Mouse (Mus musculus) hematopoietic stem cell, adult 5-6 weeks (primary cell): ENCODE data around the gene Osbpl8. TPM values are rescaled to one million over a fixed set of nuclear protein-coding genes. Genes with fewer than 3 reads are reported as not detected.
"Not testable (repeated sequence)": the region's sequence is repeated elsewhere in the genome, so short reads cannot be mapped to it uniquely, and the experiment has no call there.

Source experiments
- ATAC-seq, 2 experiments: fragments of 125-278 bp in 1 of 2; replicated peaks in 1 of 2; 2 replicates each; pipeline ENCODE4 v1.8.0; 2016 to 2017; ENCODE audit warnings: inconsistent platforms in 2 of 2, mild to moderate bottlenecking in 2 of 2, moderate number of reproducible peaks in 2 of 2, low read depth in 1 of 2, moderate TSS enrichment in 1 of 2; ENCODE audit not compliant: low FRiP score in 2 of 2, poor library complexity in 2 of 2, severe bottlenecking in 2 of 2, insufficient read depth in 1 of 2, low TSS enrichment in 1 of 2
- total RNA-seq: library from RNA; stranded (forward); fragments of 172-1452, 232-1000 nt; gene quantifications from 2 replicates; pipeline ENCODE4 v1.2.3, GENCODE M21; 2017

The Osbpl8 gene
- total RNA-seq, 1 experiment from 2014 or later, result 162 TPM

DNA sequence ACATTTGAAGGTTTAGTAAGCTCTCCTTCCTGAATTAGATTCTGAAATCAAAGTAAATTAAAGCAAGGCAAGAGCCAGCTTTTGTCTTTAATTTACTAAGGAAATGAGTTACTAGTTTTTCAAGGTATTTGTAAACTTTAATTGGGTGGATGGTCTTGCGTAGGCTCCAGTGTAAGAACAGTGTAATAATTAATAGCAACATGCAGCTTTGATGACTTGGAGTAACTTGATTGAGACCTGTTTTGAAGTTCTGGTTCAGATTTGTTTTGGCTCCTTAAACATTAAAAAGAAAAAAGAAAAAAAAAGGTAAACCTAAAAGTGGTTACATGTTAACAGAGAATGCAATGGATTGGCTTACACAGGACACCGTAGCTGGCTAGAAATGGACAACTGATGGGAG lies 40.9 kb downstream of the Osbpl8 start:
- ATAC-seq, result no peak

DNA sequence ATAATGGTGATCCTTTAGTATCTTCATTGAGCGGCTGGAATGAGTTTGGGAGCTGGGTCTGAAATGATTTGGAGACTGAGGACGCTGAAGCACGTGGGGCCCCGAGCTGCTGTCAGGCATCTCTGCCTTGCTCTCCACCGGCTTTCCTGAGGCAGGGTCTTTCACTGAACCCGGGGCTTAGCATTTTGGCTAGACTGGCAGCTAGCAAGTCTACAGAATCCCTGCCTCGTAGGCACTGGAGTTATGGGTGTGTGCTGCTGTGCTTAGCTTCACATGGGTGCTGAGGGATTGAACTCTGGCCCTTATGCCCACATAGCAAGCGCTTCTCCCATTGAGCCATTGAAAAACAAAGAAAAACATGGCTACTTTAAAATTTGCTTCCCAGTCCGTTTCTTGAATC lies 42.8 kb downstream of the Osbpl8 start:
- no peak for ATAC-seq

DNA sequence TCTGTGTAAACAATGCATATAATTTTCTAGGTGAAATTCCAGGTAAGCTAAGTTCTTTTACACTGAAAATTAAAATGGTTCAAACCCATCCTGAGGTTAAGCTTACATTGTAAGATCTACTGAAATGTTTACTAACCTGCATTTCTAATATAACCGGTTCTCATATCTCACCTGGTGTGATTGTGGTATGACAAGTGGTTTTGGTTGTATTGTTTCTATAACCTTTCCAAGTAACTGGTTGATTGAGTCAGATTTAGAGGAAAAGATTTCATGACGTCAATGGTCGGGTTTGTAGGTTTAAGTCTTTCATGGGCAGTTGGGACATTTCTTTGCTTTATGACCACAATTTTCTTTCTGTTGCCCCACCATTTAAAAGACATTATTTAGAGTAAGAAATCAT lies 49.5 kb downstream of the Osbpl8 start:
- ATAC-seq, result no peak

DNA sequence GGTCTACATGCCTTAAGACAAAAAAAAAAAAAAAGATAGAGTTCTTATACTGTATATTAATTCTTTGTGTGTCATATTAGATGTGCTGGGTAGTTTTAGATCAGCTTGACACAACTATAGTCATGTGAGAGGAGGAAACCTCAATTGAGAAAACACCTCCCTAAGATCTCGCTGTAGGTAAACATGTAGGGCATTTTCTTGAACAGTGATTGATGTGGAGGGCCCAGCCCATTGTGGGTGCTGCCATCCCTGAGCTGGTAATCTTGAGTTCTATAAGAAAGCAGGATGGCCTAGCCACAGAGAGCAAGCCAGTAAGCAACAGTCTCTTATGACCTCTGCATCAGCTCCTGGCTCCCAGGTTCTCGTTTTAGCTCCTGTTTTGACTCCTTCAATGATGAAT lies 50.1 kb downstream of the Osbpl8 start:
- ATAC-seq, result no peak

DNA sequence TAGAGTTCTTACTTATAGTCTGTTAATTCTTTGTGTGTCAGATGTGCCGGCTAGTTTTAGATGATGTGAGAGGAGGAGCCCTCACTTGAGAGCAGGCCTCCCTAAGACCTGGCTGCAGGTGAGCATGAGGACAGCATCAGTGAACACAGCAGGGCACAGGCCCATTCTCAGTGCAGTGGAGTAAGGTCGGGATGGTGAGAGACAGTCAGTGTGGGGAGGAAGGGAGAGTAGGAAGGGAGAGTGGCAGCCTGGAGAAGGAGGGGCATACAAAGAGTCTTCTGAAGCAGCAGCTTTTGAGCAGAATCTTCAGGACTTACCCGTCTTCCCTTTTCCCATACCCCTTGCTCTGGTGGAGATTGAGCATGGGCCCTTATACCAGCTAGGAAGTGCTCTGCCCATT lies 51.0 kb downstream of the Osbpl8 start:
- ATAC-seq, result no peak

DNA sequence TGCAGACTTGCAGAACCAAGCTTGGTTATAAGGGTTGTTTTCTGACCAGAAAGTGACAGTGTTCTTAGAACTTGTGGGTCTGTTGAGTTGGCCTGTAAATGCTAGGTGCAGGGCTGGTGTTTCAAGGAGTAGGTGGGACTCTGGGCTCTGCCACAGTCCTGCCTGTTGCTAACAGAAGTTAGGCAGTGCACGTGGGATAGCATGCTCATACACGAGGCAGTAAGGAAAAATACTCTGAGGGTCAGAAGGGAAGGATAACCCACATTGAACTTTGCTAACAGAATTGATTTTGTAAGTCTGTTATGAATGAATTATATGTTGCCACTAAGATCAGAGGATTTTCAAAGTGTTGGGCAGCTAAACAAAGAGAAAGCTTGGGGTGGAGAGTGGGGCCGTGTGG lies 51.6 kb downstream of the Osbpl8 start:
- ATAC-seq, result no peak

DNA sequence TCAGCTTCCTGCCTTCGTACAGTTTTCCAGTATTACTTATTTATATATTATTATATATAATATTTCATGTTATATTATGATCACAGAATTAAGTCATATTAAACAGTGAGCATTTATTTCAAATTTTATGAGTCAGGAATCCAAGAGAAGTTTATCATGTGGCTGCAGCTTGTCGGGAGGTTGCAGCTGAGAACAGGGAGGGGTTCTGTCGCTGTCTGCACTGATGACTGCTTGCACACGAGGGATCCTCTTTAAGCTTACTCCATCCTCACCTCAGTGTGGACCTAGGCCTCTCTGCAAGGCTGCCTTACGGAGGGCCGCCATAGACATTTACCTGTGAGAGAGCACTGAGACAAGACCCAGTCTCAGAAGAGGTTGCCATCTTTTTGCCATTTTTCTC lies 58.0 kb downstream of the Osbpl8 start:
- ATAC-seq, result no peak

DNA sequence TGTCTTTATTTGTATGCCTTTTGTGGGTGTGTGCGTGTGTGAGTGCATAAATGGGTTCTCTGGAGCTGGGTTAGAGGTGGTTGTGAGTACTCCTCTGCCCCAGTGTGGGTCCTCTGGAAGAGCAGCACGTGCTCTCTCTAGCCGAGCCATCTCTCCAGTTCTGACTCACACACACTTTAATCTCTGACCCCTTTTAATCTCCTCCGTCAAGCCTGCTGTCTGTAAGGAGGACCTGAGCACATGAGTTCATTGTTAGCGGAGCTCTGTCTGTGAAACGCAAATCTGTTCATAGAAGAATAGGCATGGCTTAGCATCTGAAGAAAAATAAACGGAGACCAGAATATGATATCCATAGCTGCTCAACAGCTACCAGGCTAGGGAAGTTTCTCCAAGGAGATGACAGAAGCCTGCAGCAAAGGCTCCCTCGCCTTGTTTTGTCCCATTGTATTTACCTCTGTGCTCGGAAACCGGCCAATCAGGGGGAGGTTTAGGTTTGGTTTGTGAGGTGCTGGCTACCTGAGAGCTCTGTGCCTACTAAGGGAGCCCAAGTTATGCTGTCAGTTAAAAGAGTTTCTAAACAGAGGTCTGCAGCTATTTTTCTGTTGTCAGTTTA lies 58.8 kb downstream of the Osbpl8 start:
- ATAC-seq, result no peak

DNA sequence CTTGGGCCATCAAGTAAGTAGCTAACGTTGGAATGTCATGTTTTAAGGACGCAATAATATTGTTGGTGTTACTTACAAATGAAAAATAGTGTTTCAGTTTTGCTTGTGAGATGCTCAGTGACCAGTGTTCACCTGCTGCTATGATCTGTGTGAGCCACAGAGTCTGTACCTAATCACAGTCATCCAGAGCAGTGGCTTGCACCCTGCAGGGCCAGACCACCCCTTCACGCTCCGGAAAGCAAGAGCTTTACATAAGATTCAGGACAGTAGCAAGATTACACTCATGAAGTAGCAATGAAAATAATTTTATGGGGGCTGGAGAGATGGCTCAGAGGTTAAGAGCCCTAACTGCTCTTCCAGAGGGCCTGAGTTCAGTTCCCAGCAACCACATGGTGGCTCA lies 60.1 kb downstream of the Osbpl8 start:
- no peak for ATAC-seq

DNA sequence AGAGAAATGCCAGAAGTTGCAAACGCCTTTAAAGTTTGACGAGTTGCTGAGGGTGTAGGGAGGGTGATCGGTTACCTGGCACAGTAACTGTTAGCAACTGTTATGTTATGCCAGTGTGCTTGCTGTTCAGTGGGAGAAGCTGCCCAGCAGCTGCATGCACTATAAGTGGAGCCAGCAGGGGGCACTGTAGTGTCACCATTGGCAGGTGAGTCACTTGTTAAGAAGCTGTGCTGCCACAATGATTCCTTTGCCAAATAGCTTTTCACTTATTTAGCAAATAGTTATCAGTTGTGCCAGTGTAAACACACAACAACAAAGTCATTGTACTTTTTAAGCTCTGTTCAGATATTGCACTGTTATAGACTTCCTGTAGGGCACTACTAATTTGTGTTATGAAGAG lies 62.0 kb downstream of the Osbpl8 start:
- ATAC-seq, result peak; percentile 79 to 91

DNA sequence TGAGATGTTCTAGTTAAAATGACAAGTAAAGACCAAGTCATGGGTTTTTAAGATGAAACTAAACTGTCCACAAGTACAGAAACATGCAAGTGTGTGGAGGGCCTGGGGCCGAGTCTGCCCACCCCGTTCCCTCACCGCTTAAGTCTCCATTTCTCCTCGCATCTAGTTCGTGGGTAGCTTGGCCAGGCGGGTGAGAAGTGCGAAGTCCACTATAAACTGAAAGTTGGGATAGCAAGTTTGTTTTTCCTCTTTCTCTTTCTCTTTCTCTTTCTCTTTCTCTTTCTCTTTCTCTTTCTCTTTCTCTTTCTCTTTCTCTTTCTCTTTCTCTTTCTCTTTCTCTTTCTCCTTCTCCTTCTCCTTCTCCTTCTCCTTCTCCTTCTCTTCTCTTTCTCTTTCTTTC lies 67.7 kb downstream of the Osbpl8 start:
- ATAC-seq, result not testable (repeated sequence)

DNA sequence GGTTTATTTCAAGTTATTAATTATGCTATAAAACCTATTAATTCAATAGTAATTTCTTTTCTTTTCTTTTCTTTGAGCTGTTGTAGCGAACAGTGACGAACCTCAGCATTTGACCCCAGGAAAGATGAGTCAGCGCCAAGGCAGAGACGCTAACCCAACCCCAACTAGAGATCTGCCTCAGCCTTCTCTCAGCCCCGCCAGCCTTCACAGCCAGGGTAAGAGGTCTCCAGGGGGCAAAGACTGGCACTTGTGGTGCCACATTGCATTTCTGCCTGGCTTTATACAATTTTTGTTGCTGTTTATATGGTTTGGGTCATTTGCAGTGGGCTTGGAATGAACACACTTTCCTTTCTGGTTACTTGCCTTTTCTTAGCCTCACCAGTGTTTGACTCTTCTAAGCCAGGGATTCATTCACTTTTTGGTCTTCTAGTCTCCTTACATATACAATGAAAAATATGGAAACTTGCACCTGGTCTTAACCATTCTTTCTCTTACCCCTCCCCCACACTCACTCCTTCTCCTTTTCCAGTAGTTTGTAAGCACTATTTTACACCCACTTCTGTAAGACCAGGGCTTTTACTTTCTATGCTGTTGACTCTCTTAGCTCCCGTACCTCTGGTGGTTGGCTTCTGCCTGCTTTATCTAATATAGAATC lies 69.1 kb downstream of the Osbpl8 start:
- no peak for ATAC-seq

DNA sequence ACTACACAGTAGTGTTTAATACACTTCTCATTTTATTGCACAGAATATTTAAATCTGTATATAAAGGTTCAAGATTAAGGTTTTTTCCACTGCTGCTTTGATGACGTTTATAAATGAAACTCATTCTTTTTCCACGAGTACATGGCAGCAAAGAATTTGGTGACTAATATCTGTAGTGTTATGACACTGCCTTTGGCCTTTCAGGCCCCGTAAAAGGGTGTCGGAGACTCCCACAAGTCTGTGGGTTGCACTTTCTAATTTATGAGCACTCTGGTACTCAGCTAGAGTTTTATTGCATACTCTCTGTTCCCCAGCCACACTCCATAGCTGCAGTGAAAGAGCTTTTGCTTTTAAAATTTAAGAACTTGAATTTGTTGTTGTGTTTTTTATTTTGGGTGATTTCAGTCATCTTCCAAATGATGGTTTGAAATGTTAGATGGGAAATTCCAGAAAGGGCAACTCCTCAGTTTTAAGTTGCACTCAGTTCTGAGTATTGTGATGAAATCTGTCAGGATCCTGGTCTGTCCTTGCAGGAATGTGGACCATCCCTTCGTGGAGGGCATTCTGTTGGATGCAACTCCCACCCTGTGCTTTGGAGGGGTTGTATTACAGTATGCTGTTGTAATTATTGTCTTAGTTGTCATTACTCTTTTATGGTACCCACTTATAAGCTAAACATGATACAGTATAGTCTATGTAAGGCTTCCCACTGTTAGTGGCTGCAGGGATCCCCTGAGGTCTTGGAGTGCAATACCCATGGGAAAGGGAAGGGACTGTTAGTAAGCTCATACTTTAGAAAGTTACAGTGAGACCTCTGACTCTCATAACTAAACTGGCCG lies 70.1 kb downstream of the Osbpl8 start:
- no peak for ATAC-seq

DNA sequence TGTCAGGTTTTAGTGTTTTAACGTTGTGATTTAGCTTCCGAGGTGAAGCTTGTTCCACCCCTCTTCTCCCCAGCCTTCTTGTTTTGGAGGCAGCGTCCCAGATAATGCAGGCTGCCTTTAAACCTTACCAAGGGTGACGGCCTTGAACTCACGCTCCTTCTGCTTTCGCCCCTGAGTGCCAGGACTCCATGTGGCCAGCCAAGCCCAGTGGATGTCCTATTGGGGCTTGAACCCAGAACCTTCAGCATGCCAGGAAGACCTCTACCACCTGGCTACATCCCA lies 70.7 kb downstream of the Osbpl8 start:
- ATAC-seq, result no peak

DNA sequence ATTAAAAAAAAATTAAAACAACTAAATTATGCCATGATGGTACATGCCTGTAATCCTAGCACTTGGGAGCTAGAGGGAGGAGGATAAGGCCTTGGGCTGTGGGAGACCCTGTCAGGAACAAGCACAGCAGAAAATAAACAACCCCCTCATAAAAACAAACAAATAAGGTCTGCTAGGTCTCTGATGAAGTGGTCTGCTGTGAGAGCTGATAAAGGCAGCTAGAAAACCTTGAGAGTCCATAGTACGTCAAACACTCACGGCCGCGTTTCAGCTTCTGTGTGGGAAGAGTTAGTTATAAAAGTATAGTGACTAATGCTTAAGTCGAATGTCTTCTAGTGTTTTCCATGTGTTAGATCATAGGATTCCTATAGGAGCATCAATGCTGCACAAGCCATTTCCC lies 72.9 kb downstream of the Osbpl8 start:
- ATAC-seq, result no peak

DNA sequence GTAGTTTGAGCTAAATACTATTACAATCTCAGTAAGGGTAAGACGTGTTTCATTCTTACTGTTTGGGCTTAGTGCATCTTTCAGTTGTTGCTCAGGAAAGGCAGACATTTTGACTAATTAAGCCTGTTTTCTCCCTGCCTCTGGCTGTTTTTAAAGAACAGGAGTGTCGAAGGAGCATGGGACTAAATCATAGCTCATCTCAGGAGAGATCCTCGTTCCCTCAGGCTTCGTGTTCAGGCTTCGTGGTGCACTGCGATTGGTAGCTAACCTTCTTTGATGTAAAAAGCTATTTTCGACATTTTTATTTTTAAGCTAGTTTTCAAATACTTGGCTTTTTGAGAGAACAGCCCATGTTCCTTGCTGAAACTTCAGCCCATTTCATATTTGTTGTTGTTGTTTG lies 78.1 kb downstream of the Osbpl8 start:
- ATAC-seq, result no peak

DNA sequence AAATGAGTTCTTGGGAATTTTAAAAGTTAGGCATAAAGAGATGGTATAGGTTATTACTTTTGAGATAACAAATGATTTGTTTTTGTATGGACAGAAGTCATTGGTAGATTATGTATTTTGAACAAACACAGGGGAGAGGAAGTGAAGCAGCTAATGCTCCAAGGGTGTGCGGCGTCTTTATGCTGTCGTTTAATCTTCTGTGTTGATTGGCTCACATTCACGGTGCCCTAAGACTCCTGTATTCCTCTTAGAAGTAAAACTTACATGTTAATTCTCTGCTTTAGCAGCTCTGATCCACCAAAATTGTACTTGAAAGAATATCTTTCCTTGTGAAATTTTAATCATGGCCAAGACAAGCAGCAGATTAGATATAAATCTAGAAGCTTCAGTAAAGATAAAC lies 83.1 kb downstream of the Osbpl8 start:
- no peak for ATAC-seq

DNA sequence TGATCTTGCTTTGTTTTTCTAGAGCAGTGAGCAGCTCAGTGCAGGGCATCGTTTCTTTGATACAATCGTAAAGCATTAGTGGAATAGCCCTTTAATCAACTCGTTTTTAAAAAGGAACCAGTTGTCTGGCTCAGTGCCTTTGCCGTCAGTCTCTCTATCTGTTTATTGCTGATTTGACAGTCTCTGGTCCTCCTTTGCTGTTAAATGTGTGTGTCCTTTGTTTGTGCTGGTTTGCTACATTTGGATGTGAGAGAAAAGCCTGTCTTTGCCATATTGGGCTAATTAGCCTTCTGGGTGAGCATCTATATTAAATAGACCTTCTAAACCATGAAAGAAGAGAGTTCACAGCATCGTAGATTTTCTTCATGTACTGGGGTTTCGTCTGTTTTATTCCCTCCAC lies 83.6 kb downstream of the Osbpl8 start:
- no peak for ATAC-seq

DNA sequence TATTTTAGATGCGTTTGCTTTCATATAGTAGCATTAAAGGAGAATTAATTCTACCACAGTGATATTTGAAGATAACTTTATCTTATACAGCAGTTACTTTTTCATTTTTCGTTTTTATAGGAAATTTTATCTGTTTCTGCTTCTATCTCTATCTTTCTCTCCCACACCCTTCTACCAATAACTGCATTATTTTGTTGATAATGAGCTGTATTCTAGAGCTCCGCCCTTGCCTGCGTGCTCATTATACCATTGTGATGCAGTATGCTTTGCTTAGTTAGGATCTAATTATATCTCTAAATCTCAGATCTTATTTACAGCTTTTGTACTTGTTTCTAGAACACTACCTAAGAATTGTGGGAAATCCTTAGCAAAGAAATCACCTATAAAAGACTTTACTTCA lies 85.6 kb downstream of the Osbpl8 start:
- ATAC-seq, result no peak
